Mouse (Mus musculus) CH12.LX (cell line): ENCODE results near the gene Pde6g. TPM values are rescaled to one million over a fixed set of nuclear protein-coding genes. Genes with fewer than 3 reads are reported as not detected.

Source experiments
- DNase-seq: peaks from one replicate; pipeline ENCODE4 v3.0.0-alpha.2; 2013; ENCODE audit errors: extremely low read depth
- H3K27ac ChIP-seq: 2 replicates; pipeline ENCODE4 v1.5.1; 2012; ENCODE audit warnings: low read depth, mild to moderate bottlenecking, control low read depth, moderate library complexity; ENCODE audit not compliant: insufficient read depth
- H3K27me3 ChIP-seq: replicated peaks from 2 replicates; pipeline ENCODE3; 2012; ENCODE audit warnings: inconsistent platforms
- H3K36me3 ChIP-seq, 2 experiments: replicated peaks in 1 of 2; 2 replicates each; pipeline versions ENCODE3 to v1.6.1; 2012; ENCODE audit warnings: inconsistent platforms in 1 of 2, low read length in 1 of 2, mild to moderate bottlenecking in 1 of 2, mixed read lengths in 1 of 2, moderate library complexity in 1 of 2; ENCODE audit not compliant: control insufficient read depth in 1 of 2, insufficient read depth in 1 of 2
- H3K4me1 ChIP-seq, 2 experiments: 2 replicates each; pipeline ENCODE4 v1.6.1; 2012; ENCODE audit warnings: inconsistent platforms in 1 of 2, moderate library complexity in 1 of 2; ENCODE audit not compliant: insufficient read depth in 2 of 2, control insufficient read depth in 1 of 2
- H3K4me2 ChIP-seq: 2 replicates; pipeline ENCODE4 v1.6.1; 2012; ENCODE audit warnings: low read depth, mild to moderate bottlenecking, control low read depth; ENCODE audit not compliant: poor library complexity, insufficient read depth, severe bottlenecking
- H3K4me3 ChIP-seq, 3 experiments: fragments of 150-350 bp in 1 of 3; sonication (generic) in 1 of 3; replicated peaks in 1 of 3; 2 replicates each; pipeline versions ENCODE3 to v1.5.1; 2011 to 2012; ENCODE audit warnings: low read depth in 2 of 3, low read length in 2 of 3, mild to moderate bottlenecking in 2 of 3, moderate library complexity in 2 of 3, control low read depth in 1 of 3, improper control_type of control experiment in 1 of 3, inconsistent platforms in 1 of 3, mixed read lengths in 1 of 3; ENCODE audit not compliant: poor library complexity in 1 of 3
- H3K79me2 ChIP-seq: replicated peaks from 2 replicates; pipeline ENCODE4 v1.6.1; 2012; ENCODE audit warnings: mild to moderate bottlenecking, moderate library complexity; ENCODE audit not compliant: control insufficient read depth, poor library complexity, insufficient read depth, severe bottlenecking; ENCODE audit errors: extremely low read depth
- H3K9ac ChIP-seq: 2 replicates; pipeline ENCODE4 v1.6.1; 2012; ENCODE audit warnings: low read depth, mild to moderate bottlenecking, control low read depth, moderate library complexity; ENCODE audit not compliant: insufficient read depth
- H3K9me3 ChIP-seq: replicated peaks from 2 replicates; pipeline ENCODE3; 2012; ENCODE audit warnings: low read length, inconsistent platforms, mixed read lengths
- BHLHE40 ChIP-seq: IDR thresholded peaks from 2 replicates; pipeline ENCODE4 v1.6.1; 2011; ENCODE audit warnings: mild to moderate bottlenecking, low read depth, low read length, improper control_type of control experiment
- CHD1 ChIP-seq: IDR thresholded peaks from 2 replicates; pipeline ENCODE4 v1.6.1; 2012; ENCODE audit warnings: low read depth, low read length, improper control_type of control experiment, inconsistent platforms
- CHD2 ChIP-seq: IDR thresholded peaks from 2 replicates; pipeline ENCODE4 v1.6.1; 2011; ENCODE audit warnings: low read length, improper control_type of control experiment
- CTCF ChIP-seq, 2 experiments: IDR thresholded peaks in 1 of 2; conservative IDR thresholded peaks in 1 of 2; 2 replicates each; pipeline ENCODE4 v1.5.1; 2011 to 2012; ENCODE audit warnings: low read depth in 2 of 2, low read length in 2 of 2, improper control_type of control experiment in 1 of 2, inconsistent platforms in 1 of 2, mild to moderate bottlenecking in 1 of 2, moderate library complexity in 1 of 2
- E2F4 ChIP-seq: IDR thresholded peaks from 2 replicates; pipeline ENCODE4 v1.6.1; 2011; ENCODE audit warnings: low read depth, low read length, improper control_type of control experiment; ENCODE audit not compliant: insufficient replicate concordance
- EP300 ChIP-seq: IDR thresholded peaks from 2 replicates; pipeline ENCODE4 v1.6.1; 2011; ENCODE audit warnings: low read length, improper control_type of control experiment
- ETS1 ChIP-seq: conservative IDR thresholded peaks from 2 replicates; pipeline ENCODE4 v1.6.1; 2012; ENCODE audit warnings: low read depth, mild to moderate bottlenecking, inconsistent platforms, low read length, improper control_type of control experiment, moderate library complexity
- IRF4 ChIP-seq: IDR thresholded peaks from 2 replicates; pipeline ENCODE4 v1.6.1; 2014; ENCODE audit warnings: low read depth, mild to moderate bottlenecking, inconsistent platforms, low read length, improper control_type of control experiment
- JUN ChIP-seq: IDR thresholded peaks from 2 replicates; pipeline ENCODE4 v1.6.1; 2011; ENCODE audit warnings: low read depth, mild to moderate bottlenecking, low read length, improper control_type of control experiment, moderate library complexity; ENCODE audit not compliant: insufficient read depth
- JUND ChIP-seq: conservative IDR thresholded peaks from 2 replicates; pipeline ENCODE4 v1.6.1; 2011; ENCODE audit warnings: low read depth, low read length, improper control_type of control experiment
- KAT2A ChIP-seq: IDR thresholded peaks from 2 replicates; pipeline ENCODE4 v1.6.1; 2012; ENCODE audit warnings: low read length, improper control_type of control experiment, inconsistent platforms; ENCODE audit not compliant: insufficient replicate concordance
- MAFK ChIP-seq: IDR thresholded peaks from 2 replicates; pipeline ENCODE4 v1.6.1; 2011; ENCODE audit warnings: low read length, improper control_type of control experiment; ENCODE audit not compliant: insufficient replicate concordance
- MAZ ChIP-seq: IDR thresholded peaks from 2 replicates; pipeline ENCODE4 v1.6.1; 2012; ENCODE audit warnings: low read depth, mild to moderate bottlenecking, inconsistent platforms, low read length, improper control_type of control experiment, moderate library complexity
- MXI1 ChIP-seq: IDR thresholded peaks from 2 replicates; pipeline ENCODE4 v1.6.1; 2011; ENCODE audit warnings: mild to moderate bottlenecking, low read depth, low read length, improper control_type of control experiment
- MYC ChIP-seq: IDR thresholded peaks from 2 replicates; pipeline ENCODE4 v1.6.1; 2011; ENCODE audit warnings: low read depth, mild to moderate bottlenecking, improper control_type of control experiment, low read length
- NELFE ChIP-seq: IDR thresholded peaks from 2 replicates; pipeline ENCODE4 v1.6.1; 2011; ENCODE audit warnings: low read depth, low read length, improper control_type of control experiment
- PAX5 ChIP-seq: IDR thresholded peaks from 2 replicates; pipeline ENCODE4 v1.6.1; 2012; ENCODE audit warnings: low read length, inconsistent platforms, mixed read lengths
- RAD21 ChIP-seq: IDR thresholded peaks from 2 replicates; pipeline ENCODE4 v1.6.1; 2011; ENCODE audit warnings: low read depth, mild to moderate bottlenecking, low read length, improper control_type of control experiment, moderate library complexity
- SIN3A ChIP-seq: IDR thresholded peaks from 2 replicates; pipeline ENCODE4 v1.6.1; 2012; ENCODE audit warnings: low read length, improper control_type of control experiment, inconsistent platforms
- TBP ChIP-seq: conservative IDR thresholded peaks from 2 replicates; pipeline ENCODE4 v1.6.1; 2011; ENCODE audit warnings: low read depth, low read length, improper control_type of control experiment
- USF2 ChIP-seq: conservative IDR thresholded peaks from 2 replicates; pipeline ENCODE4 v1.6.1; 2011; ENCODE audit warnings: low read depth, low read length, improper control_type of control experiment
- ZC3H11A ChIP-seq: IDR thresholded peaks from 2 replicates; pipeline ENCODE4 v1.6.1; 2012; ENCODE audit warnings: low read depth, mild to moderate bottlenecking, inconsistent platforms, low read length, improper control_type of control experiment
- ZMIZ1 ChIP-seq: IDR thresholded peaks from 2 replicates; pipeline ENCODE4 v1.6.1; 2012; ENCODE audit warnings: low read depth, mild to moderate bottlenecking, inconsistent platforms, low read length, improper control_type of control experiment
- ZNF384 ChIP-seq: IDR thresholded peaks from 2 replicates; pipeline ENCODE4 v1.6.1; 2012; ENCODE audit warnings: low read depth, low read length, improper control_type of control experiment, inconsistent platforms
- dilution Hi-C: fragments of 300-500 bp; cut with MboI; formaldehyde crosslinking; loops from 2 replicates; pipeline ENCODE4 v1.14.3; 2020; ENCODE audit warnings: low sequenced_read_pairs; ENCODE audit not compliant: extremely low pct_unique_long_range_greater_than_20kb, extremely low pct_ligation_motif_present
- in situ Hi-C: fragments of 300-500 bp; cut with MboI; formaldehyde crosslinking; loops from 3 replicates; pipeline ENCODE4 v1.14.3; 2019; ENCODE audit warnings: low sequenced_read_pairs, low pct_ligation_motif_present, low pct_unique_long_range_greater_than_20kb, mixed read lengths
- polyA plus RNA-seq: library from polyadenylated mRNA; unstranded; fragments of >175 nt; gene quantifications from 2 replicates; pipeline ENCODE4 v1.2.1, GENCODE M21; 2012; ENCODE audit warnings: low read depth; ENCODE audit not compliant: insufficient read length
- total RNA-seq, 2 experiments: library from RNA; depleted of rRNA; stranded (reverse); fragments of 300-350 nt in 1 of 2; fragments of >200 nt in 1 of 2; gene quantifications; 2 replicates each; pipeline ENCODE4 v1.2.3; 2012 to 2014

Gene Pde6g
- total and polyA plus RNA-seq, 3 experiments, result 0.34 TPM; not detected in 1

DNA sequence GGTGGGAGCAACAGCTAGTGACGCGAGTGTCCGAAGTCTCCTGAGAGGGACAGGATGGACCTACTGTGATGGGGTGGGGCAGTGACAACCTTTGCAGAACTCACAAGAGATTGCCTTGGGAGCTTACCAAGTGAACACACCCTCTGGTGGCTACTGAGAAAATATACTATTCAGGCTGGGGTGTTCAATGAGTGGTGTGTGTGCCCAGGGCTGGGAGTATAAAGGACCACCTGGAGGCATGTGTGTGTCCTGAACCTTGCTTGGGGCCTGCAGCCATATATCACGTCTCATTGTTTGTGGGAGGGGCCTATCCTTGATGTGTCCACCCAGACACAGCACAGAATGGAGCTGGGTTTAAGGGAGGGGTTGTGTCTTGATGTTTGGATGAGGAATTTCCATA is 35.2 kb upstream of the Pde6g start:
- Histone ChIP-seq H3K9ac (no peak overlapping the region), H3K79me2 (peaks cover 29% of the 10 kb centered on the region), H3K9me3 (no peaks in the 10 kb centered on the region), H3K4me2 (no peak overlapping the region), H3K4me1 (peaks cover 21 to 52% of the 10 kb centered on the region in 2 experiments), H3K36me3 (peaks cover 39 to 59% of the 10 kb centered on the region in 2 experiments), H3K27me3 (no peaks in the 10 kb centered on the region), H3K27ac (no peak overlapping the region), H3K4me3 (no peak overlapping the region)
- TF ChIP-seq MAZ, result no peak
- TF ChIP-seq CTCF (conservative IDR thresholded peaks at IDR 0.05 in 1 of 2, IDR thresholded peaks at IDR 0.05 in 1 of 2; ENCODE audit: low read depth in 2 of 2, low read length in 2 of 2), result peak in 1 of 2 experiments; percentile 41; a peak in 2 of 4 replicates
- DNase-seq, result no peak
- dilution Hi-C loops (no loop called here), in situ Hi-C loops (loop anchor here (5.0 kb wide), 1 partner anchor 74 kb away; no protein-coding TSS in a partner anchor)

DNA sequence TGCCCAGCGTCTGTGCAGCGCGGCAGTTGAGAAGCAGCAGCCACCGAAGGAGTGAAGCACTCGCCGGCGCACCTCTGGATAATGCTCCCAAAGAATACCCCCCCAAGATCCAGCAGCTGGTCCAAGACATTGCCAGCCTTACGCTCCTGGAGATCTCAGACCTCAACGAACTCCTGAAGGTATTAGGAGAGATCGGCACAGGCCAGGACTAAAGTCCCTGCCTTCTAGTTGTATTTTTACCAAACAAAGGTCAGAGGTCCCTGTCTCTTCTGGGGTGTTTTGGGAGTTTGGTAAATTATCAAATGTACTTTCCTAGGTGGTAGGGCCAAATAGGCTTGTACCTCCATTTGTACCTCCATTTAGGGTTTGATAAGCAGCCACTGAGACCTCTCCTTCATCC is 32.0 kb upstream of the Pde6g start:
- H3K4me2 ChIP-seq, result peak overlapping the region; percentile 89
- TF ChIP-seq MYC (no peak), USF2 (no peak), ZMIZ1 (no peak)
- H3K4me3 ChIP-seq, result peak overlapping the region; percentile 71 to 100 (median 85)
- H3K9me3 ChIP-seq, result no peaks in the 10 kb centered on the region
- DNase-seq, result no peak
- peaks cover 64 to 83% of the 10 kb centered on the region in 2 experiments for H3K36me3 ChIP-seq
- H3K9ac ChIP-seq, result peak overlapping the region; percentile 72
- H3K79me2 ChIP-seq, result peaks cover 26% of the 10 kb centered on the region
- peaks cover 8 to 31% of the 10 kb centered on the region in 2 experiments for H3K4me1 ChIP-seq
- H3K27me3 ChIP-seq, result no peaks in the 10 kb centered on the region
- H3K27ac ChIP-seq, result no peak overlapping the region
- in situ Hi-C loops, result loop anchor here (5.0 kb wide), 1 partner anchor 77 kb away; no protein-coding TSS in a partner anchor
- dilution Hi-C loops, result no loop called here

DNA sequence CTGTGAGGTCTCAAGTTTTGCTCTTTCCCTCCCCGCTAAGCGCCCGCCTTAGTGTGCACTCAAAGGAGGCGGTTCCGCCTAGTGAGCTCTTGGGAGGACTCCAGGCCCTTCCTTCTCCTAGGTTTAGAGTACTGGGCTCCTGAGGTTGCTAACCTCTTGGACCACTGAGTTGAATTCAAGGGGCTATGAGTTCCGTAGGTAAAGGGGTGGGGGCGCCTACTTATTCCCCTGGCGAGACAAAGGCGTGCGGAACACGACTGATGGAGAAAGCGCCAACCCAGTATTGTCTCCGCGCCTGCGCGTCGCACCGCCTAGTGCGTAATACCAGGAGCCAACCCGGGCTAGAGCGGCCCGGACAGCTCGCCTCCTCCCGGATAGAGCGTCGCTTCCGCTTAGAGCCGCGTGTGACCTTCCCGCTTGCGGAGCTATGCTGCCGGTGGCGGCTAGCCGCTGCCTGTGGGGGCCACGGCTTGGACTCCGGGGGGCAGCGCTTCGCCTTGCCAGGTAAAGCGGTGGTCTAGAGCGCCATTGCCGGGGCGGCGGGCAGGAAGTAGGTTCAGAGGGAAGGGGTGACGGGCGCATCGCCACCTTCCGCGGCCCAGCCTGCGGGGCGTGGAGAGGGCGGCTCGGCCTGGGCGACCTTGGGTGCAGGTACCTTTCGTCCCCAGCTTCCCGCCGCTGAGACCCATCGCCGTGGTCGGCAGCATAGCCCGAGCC is 31.1 kb upstream of the Pde6g start, which contains the start of gene Mrpl12:
Mrpl12 (plus strand) TSS at position 349 of the 717 bp plus-strand sequence.
- in situ Hi-C loops (no loop called here), dilution Hi-C loops (no loop called here)
- peaks cover 68 to 81% of the 10 kb centered on the region in 2 experiments for H3K36me3 ChIP-seq
- peak within 1 kb of the TSS; percentile 33 for H3K27ac ChIP-seq
- DNase-seq, result peak; percentile 94
- H3K9me3 ChIP-seq, result no peaks in the 10 kb centered on the region
- H3K4me3 ChIP-seq, result peak within 1 kb of the TSS; percentile 71 to 100 (median 85)
- peaks cover 7 to 30% of the 10 kb centered on the region in 2 experiments for H3K4me1 ChIP-seq
- peak within 1 kb of the TSS; percentile 72 for H3K9ac ChIP-seq
- H3K27me3 ChIP-seq, result no peaks in the 10 kb centered on the region
- peaks cover 26% of the 10 kb centered on the region for H3K79me2 ChIP-seq
- peak within 1 kb of the TSS; percentile 89 for H3K4me2 ChIP-seq
- TF ChIP-seq USF2 (no peak), MAFK (no peak), CHD2 (peak; percentile 70), CHD1 (no peak), ZNF384 (no peak), RAD21 (no peak), KAT2A (peak; percentile 96), ZC3H11A (no peak), MYC (peak; percentile 99), EP300 (no peak), ETS1 (peak; percentile 66), BHLHE40 (peak; percentile 77), SIN3A (peak; percentile 99), MXI1 (peak; percentile 99), IRF4 (peak; percentile 94), JUN (no peak), NELFE (peak; percentile 97), MAZ (0 out of 2 replicates have a peak, but pooled peaks have one; percentile 76), TBP (peak; percentile 89), PAX5 (no peak), E2F4 (peak; percentile 82; the same call in 1 of the 2 replicates), JUND (no peak)
